ENCODE assay signal across 10 mouse cellular contexts in genomic region chr13:68799777-68800176, GRCm38 (mm10).
DNase-seq lines count a peak whose midpoint lies in the region; ATAC-seq and TF ChIP-seq lines count a peak whose summit lies in the region.
"Had no signal": no experiment of that assay in that cellular context is flagged by ENCODE, and none has a peak within 500 bp of the region (broad histone marks: within the 10 kb centered on the region; RNA-seq: fewer than 3 reads in every experiment).

No protein-coding gene starts in this region.

- DNase-seq in ovary, postnatal 14 days (ENCODE audit: low spot score): peak; percentile 2
- no peak for DNase-seq in ovary, postnatal 10 days (ENCODE audit: low spot score)
- peak; percentile 7 for DNase-seq in brain, embryonic 14.5 days (ENCODE audit: low read depth)
- peak; percentile 16 for DNase-seq in mesoderm, embryonic 11.5 days (ENCODE audit: low read depth, low spot score)

- no peaks in the 10 kb centered on the region for H3K4me1 ChIP-seq in intestine, postnatal 0 days (replicated peaks; ENCODE audit: control insufficient read depth, insufficient read depth, low read length)
- no peaks in the 10 kb centered on the region for H3K4me1 ChIP-seq in intestine, embryonic 15.5 days (replicated peaks)
- H3K4me1 ChIP-seq: embryonic facial prominence, embryonic 15.5 days; heart, embryonic 13.5 days; midbrain, embryonic 12.5 days had no signal

- no peak overlapping the region for H3K4me3 ChIP-seq in intestine, postnatal 0 days (ENCODE audit: low read depth, low read length)
- H3K4me3 ChIP-seq in intestine, embryonic 15.5 days (replicated peaks): no peak overlapping the region
- H3K4me3 ChIP-seq: embryonic facial prominence, embryonic 15.5 days; heart, embryonic 13.5 days; midbrain, embryonic 12.5 days had no signal

- WGBS in intestine, postnatal 0 days: 56% methylated on average over 6 of the region's 6 CpGs
- WGBS in intestine, embryonic 15.5 days: 63% methylated on average over 6 of the region's 6 CpGs

- H3K9ac ChIP-seq in intestine, postnatal 0 days (ENCODE audit: low read depth, low read length): no peak overlapping the region
- H3K9ac ChIP-seq in intestine, embryonic 15.5 days: no peak overlapping the region
- H3K9ac ChIP-seq: embryonic facial prominence, embryonic 15.5 days; heart, embryonic 13.5 days; midbrain, embryonic 12.5 days had no signal

- H3K9me3 ChIP-seq in intestine, postnatal 0 days (ENCODE audit: control insufficient read depth): no peaks in the 10 kb centered on the region
- no peaks in the 10 kb centered on the region for H3K9me3 ChIP-seq in intestine, embryonic 15.5 days
- H3K9me3 ChIP-seq: embryonic facial prominence, embryonic 15.5 days; heart, embryonic 13.5 days; midbrain, embryonic 12.5 days had no signal

- no peak overlapping the region for H3K4me2 ChIP-seq in intestine, postnatal 0 days (replicated peaks; ENCODE audit: low read depth)
- H3K4me2 ChIP-seq in intestine, embryonic 15.5 days (replicated peaks): no peak overlapping the region
- H3K4me2 ChIP-seq: embryonic facial prominence, embryonic 15.5 days; heart, embryonic 13.5 days; midbrain, embryonic 12.5 days had no signal

- peak; percentile 50 for TF ChIP-seq CTCF in intestine, postnatal 0 days (IDR thresholded peaks at IDR 0.05; ENCODE audit: low read depth)
- TF ChIP-seq CTCF in brain, embryonic 14.5 days (IDR thresholded peaks at IDR 0.05; ENCODE audit: borderline replicate concordance, extremely low read depth, insufficient read depth, insufficient read length): peak; percentile 53; the same call in 1 of the 2 replicates

- no peak for ATAC-seq in intestine, postnatal 0 days
- no peak for ATAC-seq in intestine, embryonic 15.5 days
- ATAC-seq in megakaryocyte-erythroid progenitor cell, adult 5-6 weeks (replicated peaks; ENCODE audit: low FRiP score, low TSS enrichment, poor library complexity, severe bottlenecking): no peak

- no peak for TF ChIP-seq POLR2A in brain, embryonic 14.5 days (IDR thresholded peaks at IDR 0.05; ENCODE audit: borderline replicate concordance, extremely low read depth, insufficient read depth, insufficient read length, poor library complexity, severe bottlenecking)

- H3K36me3 ChIP-seq in intestine, postnatal 0 days (ENCODE audit: control insufficient read depth, insufficient read depth): no peaks in the 10 kb centered on the region
- H3K36me3 ChIP-seq in intestine, embryonic 15.5 days: no peaks in the 10 kb centered on the region
- H3K36me3 ChIP-seq: embryonic facial prominence, embryonic 15.5 days; heart, embryonic 13.5 days; midbrain, embryonic 12.5 days had no signal

- no peak overlapping the region for H3K27ac ChIP-seq in intestine, postnatal 0 days (ENCODE audit: low read depth, low read length)
- H3K27ac ChIP-seq in intestine, embryonic 15.5 days: no peak overlapping the region
- H3K27ac ChIP-seq: embryonic facial prominence, embryonic 15.5 days; heart, embryonic 13.5 days; midbrain, embryonic 12.5 days had no signal

- H3K27me3 ChIP-seq in intestine, postnatal 0 days (replicated peaks; ENCODE audit: control insufficient read depth, insufficient read depth, low read length): no peaks in the 10 kb centered on the region
- no peaks in the 10 kb centered on the region for H3K27me3 ChIP-seq in intestine, embryonic 15.5 days (replicated peaks)
- H3K27me3 ChIP-seq: embryonic facial prominence, embryonic 15.5 days; heart, embryonic 13.5 days; midbrain, embryonic 12.5 days had no signal
